In the genomic region with DNA sequence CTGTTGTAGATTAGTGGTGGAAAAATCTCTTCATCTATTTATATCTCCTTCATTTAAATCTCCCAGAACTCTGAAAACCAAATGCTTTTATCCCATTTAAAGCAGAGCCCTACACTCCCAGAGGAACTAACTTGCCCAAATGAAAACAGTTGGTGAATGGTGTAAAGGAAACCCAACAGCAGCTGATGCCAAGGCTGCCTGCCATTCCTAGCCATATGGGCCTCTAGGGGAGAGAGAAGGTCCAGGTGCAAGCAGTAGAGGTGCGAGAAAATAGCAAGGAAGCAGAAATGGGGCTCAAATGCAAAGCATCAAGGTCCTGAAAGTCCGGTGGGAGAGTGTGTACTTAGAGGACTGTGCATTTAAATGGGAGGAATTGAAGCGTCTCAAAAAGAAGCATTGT, we compare ENCODE assay signal across 14 mouse cellular contexts. TPM values are rescaled to one million over a fixed set of nuclear protein-coding genes. Genes with fewer than 3 reads are reported as not detected.
DNase-seq lines count a peak whose midpoint lies in the region; ATAC-seq lines count a peak whose summit lies in the region.
"Had no signal": no experiment of that assay in that cellular context is flagged by ENCODE, and none has a peak within 500 bp of the region (broad histone marks: within the 10 kb centered on the region; RNA-seq: fewer than 3 reads in every experiment).

No protein-coding gene starts in this region.

- H3K4me2 ChIP-seq in forebrain, embryonic 13.5 days, result no peak overlapping the region
- H3K4me2 ChIP-seq in limb, embryonic 12.5 days, result no peak overlapping the region
- no peak overlapping the region for H3K4me2 ChIP-seq in heart, embryonic 12.5 days
- no peak overlapping the region for H3K4me2 ChIP-seq in kidney, embryonic 15.5 days

- no peaks in the 10 kb centered on the region for H3K36me3 ChIP-seq in forebrain, embryonic 13.5 days (ENCODE audit: poor library complexity, severe bottlenecking)
- H3K36me3 ChIP-seq in forebrain, embryonic 10.5 days (replicated peaks), result no peaks in the 10 kb centered on the region
- H3K36me3 ChIP-seq in limb, embryonic 12.5 days, result no peaks in the 10 kb centered on the region
- H3K36me3 ChIP-seq in limb, embryonic 10.5 days, result no peaks in the 10 kb centered on the region
- no peaks in the 10 kb centered on the region for H3K36me3 ChIP-seq in heart, embryonic 12.5 days
- no peaks in the 10 kb centered on the region for H3K36me3 ChIP-seq in kidney, embryonic 15.5 days

- no peaks in the 10 kb centered on the region for H3K27me3 ChIP-seq in forebrain, embryonic 13.5 days
- no peaks in the 10 kb centered on the region for H3K27me3 ChIP-seq in forebrain, embryonic 10.5 days (ENCODE audit: poor library complexity, severe bottlenecking)
- no peaks in the 10 kb centered on the region for H3K27me3 ChIP-seq in limb, embryonic 12.5 days
- no peaks in the 10 kb centered on the region for H3K27me3 ChIP-seq in limb, embryonic 10.5 days (ENCODE audit: low read depth, poor library complexity, severe bottlenecking)
- no peaks in the 10 kb centered on the region for H3K27me3 ChIP-seq in heart, embryonic 12.5 days (replicated peaks)
- H3K27me3 ChIP-seq in kidney, embryonic 15.5 days, result no peaks in the 10 kb centered on the region

- ATAC-seq in forebrain, embryonic 13.5 days, result peak; percentile 66
- 0 out of 2 replicates have a peak, but pooled peaks have one; percentile 73 for ATAC-seq in limb, embryonic 12.5 days (ENCODE audit: insufficient number of reproducible peaks, insufficient read depth, low FRiP score, low TSS enrichment, low read depth)
- ATAC-seq in heart, embryonic 12.5 days (ENCODE audit: insufficient number of reproducible peaks, low FRiP score), result no peak
- no peak for ATAC-seq in kidney, embryonic 15.5 days (replicated peaks; ENCODE audit: low FRiP score)
- ATAC-seq: intestine, embryonic 16.5 days; midbrain, embryonic 16.5 days had no signal

- DNase-seq in forebrain, embryonic 10.5 days (ENCODE audit: extremely low spot score, low spot score), result no peak
- DNase-seq in limb, embryonic 10.5 days (ENCODE audit: low spot score), result no peak
- peak; percentile 90 for DNase-seq in cerebellum, adult 9-10 months
- DNase-seq in layer of hippocampus, adult 9-10 months (ENCODE audit: low spot score), result peak; percentile 11
- DNase-seq: adrenal gland, postnatal 36 days; kidney, postnatal 36 days; lung, postnatal 4 days had no signal

- H3K4me1 ChIP-seq in forebrain, embryonic 13.5 days, result no peaks in the 10 kb centered on the region
- no peaks in the 10 kb centered on the region for H3K4me1 ChIP-seq in forebrain, embryonic 10.5 days
- no peaks in the 10 kb centered on the region for H3K4me1 ChIP-seq in limb, embryonic 12.5 days (replicated peaks)
- H3K4me1 ChIP-seq in limb, embryonic 10.5 days, result no peaks in the 10 kb centered on the region
- H3K4me1 ChIP-seq in heart, embryonic 12.5 days (replicated peaks), result no peaks in the 10 kb centered on the region
- no peaks in the 10 kb centered on the region for H3K4me1 ChIP-seq in kidney, embryonic 15.5 days

- H3K4me3 ChIP-seq in forebrain, embryonic 13.5 days, result no peak overlapping the region
- no peak overlapping the region for H3K4me3 ChIP-seq in forebrain, embryonic 10.5 days
- no peak overlapping the region for H3K4me3 ChIP-seq in limb, embryonic 12.5 days (replicated peaks)
- H3K4me3 ChIP-seq in limb, embryonic 10.5 days, result no peak overlapping the region
- no peak overlapping the region for H3K4me3 ChIP-seq in heart, embryonic 12.5 days
- no peak overlapping the region for H3K4me3 ChIP-seq in kidney, embryonic 15.5 days (replicated peaks)

- no peaks in the 10 kb centered on the region for H3K9me3 ChIP-seq in forebrain, embryonic 13.5 days (replicated peaks)
- no peaks in the 10 kb centered on the region for H3K9me3 ChIP-seq in forebrain, embryonic 10.5 days
- no peaks in the 10 kb centered on the region for H3K9me3 ChIP-seq in limb, embryonic 12.5 days
- no peaks in the 10 kb centered on the region for H3K9me3 ChIP-seq in limb, embryonic 10.5 days (replicated peaks)
- H3K9me3 ChIP-seq in heart, embryonic 12.5 days (replicated peaks), result no peaks in the 10 kb centered on the region
- no peaks in the 10 kb centered on the region for H3K9me3 ChIP-seq in kidney, embryonic 15.5 days (replicated peaks)

- 40% methylated on average over 3 of the region's 3 CpGs for WGBS in forebrain, embryonic 13.5 days
- 57% methylated on average over 3 of the region's 3 CpGs for WGBS in forebrain, embryonic 10.5 days
- 58% methylated on average over 3 of the region's 3 CpGs for WGBS in limb, embryonic 12.5 days
- WGBS in limb, embryonic 10.5 days, result 76% methylated on average over 3 of the region's 3 CpGs
- 72% methylated on average over 3 of the region's 3 CpGs for WGBS in heart, embryonic 12.5 days
- 72% methylated on average over 3 of the region's 3 CpGs for WGBS in kidney, embryonic 15.5 days

- H3K9ac ChIP-seq in forebrain, embryonic 13.5 days, result no peak overlapping the region
- H3K9ac ChIP-seq in limb, embryonic 12.5 days (replicated peaks), result no peak overlapping the region
- H3K9ac ChIP-seq in heart, embryonic 12.5 days, result no peak overlapping the region
- H3K9ac ChIP-seq in kidney, embryonic 15.5 days, result no peak overlapping the region

- H3K27ac ChIP-seq in forebrain, embryonic 13.5 days, result no peak overlapping the region
- no peak overlapping the region for H3K27ac ChIP-seq in forebrain, embryonic 10.5 days
- no peak overlapping the region for H3K27ac ChIP-seq in limb, embryonic 12.5 days
- no peak overlapping the region for H3K27ac ChIP-seq in limb, embryonic 10.5 days
- no peak overlapping the region for H3K27ac ChIP-seq in heart, embryonic 12.5 days (ENCODE audit: poor library complexity, severe bottlenecking)
- no peak overlapping the region for H3K27ac ChIP-seq in kidney, embryonic 15.5 days

RNA-seq across cellular contexts. Expression of a gene that starts 44.2 kb away (rescaled TPM):
- polyA plus RNA-seq in forebrain, embryonic 13.5 days (2015; fragmentation: Nextera tagmentation; extraction: Ambion mirVana), result 0.61 and 1.2 TPM in 2 replicates
- 0.82 and 0.94 TPM in 2 replicates for polyA plus RNA-seq in forebrain, embryonic 10.5 days (2016; fragmentation: Nextera tagmentation; extraction: Ambion mirVana)
- 0.21 and 0.23 TPM in 2 replicates for polyA plus RNA-seq in limb, embryonic 12.5 days (2016; fragmentation: Nextera tagmentation; extraction: Ambion mirVana)
- polyA plus RNA-seq in limb, embryonic 10.5 days (2016; fragmentation: Nextera tagmentation; extraction: Ambion mirVana), result 0.19 and 0.24 TPM in 2 replicates
- polyA plus RNA-seq in heart, embryonic 12.5 days (2016; fragmentation: Nextera tagmentation; extraction: Ambion mirVana), result 0.36 and 0.63 TPM in 2 replicates
- 0.62 and 0.68 TPM in 2 replicates for polyA plus RNA-seq in kidney, embryonic 15.5 days (2015; fragmentation: Nextera tagmentation; extraction: Ambion mirVana)
- polyA plus RNA-seq: liver, embryonic 16.5 days had no signal

Comparison
In these comparisons a context has a peak if more than half of its experiments do, and no peak if none do; other contexts are left out.
1. ATAC-seq: peak in forebrain, embryonic 13.5 days (single experiment) and limb, embryonic 12.5 days (single experiment); none in heart, embryonic 12.5 days (single experiment) and kidney, embryonic 15.5 days (single experiment).
2. DNase-seq: peak in cerebellum, adult 9-10 months (single experiment) and layer of hippocampus, adult 9-10 months (single experiment); none in forebrain, embryonic 10.5 days (single experiment) and limb, embryonic 10.5 days (single experiment).